Mouse (Mus musculus): ENCODE measurements around the gene Leap2. TPM values are rescaled to one million over a fixed set of nuclear protein-coding genes. Genes with fewer than 3 reads are reported as not detected.

Leap2 gene
- total and polyA plus RNA-seq, 3 experiments, result 0.24 TPM; not detected in 2

- TF ChIP-seq NRF1 (IDR thresholded peaks at IDR 0.05; ENCODE audit: insufficient read depth, low read depth, low read length, poor library complexity, severe bottlenecking) (no peak), NELFE (IDR thresholded peaks at IDR 0.05; ENCODE audit: low read depth, low read length) (no peak), HCFC1 (IDR thresholded peaks at IDR 0.05; ENCODE audit: low read depth, low read length) (no peak), CTCF (IDR thresholded peaks at IDR 0.05 in 2 of 3, conservative IDR thresholded peaks at IDR 0.05 in 1 of 3; ENCODE audit: control insufficient read depth in 1 of 3, insufficient read depth in 1 of 3, low read depth in 2 of 3, low read length in 3 of 3, poor library complexity in 1 of 3, severe bottlenecking in 1 of 3) (peak; percentile 57 to 88 (median 62)), EP300 (IDR thresholded peaks at IDR 0.05; ENCODE audit: low read depth in 1 of 2, low read length in 2 of 2) (no peak), ZNF384 (IDR thresholded peaks at IDR 0.05; ENCODE audit: low read depth, low read length) (no peak), ETS1 (IDR thresholded peaks at IDR 0.05; ENCODE audit: low read depth, low read length) (no peak), MAX (IDR thresholded peaks at IDR 0.05; ENCODE audit: low read length) (0 out of 2 replicates have a peak, but pooled peaks have one; percentile 25), USF2 (IDR thresholded peaks at IDR 0.05; ENCODE audit: borderline replicate concordance in 1 of 2, insufficient read depth in 1 of 2, low read depth in 1 of 2, low read length in 2 of 2) (no peak), GABPA (IDR thresholded peaks at IDR 0.05; ENCODE audit: low read depth, low read length) (no peak), MXI1 (IDR thresholded peaks at IDR 0.05; ENCODE audit: low read depth, low read length) (peak; percentile 71), RCOR1 (IDR thresholded peaks at IDR 0.05; ENCODE audit: low read depth, low read length) (no peak), MAFK (IDR thresholded peaks at IDR 0.05; ENCODE audit: borderline replicate concordance, low read depth, low read length) (no peak), CHD1 (IDR thresholded peaks at IDR 0.05; ENCODE audit: low read depth, low read length) (no peak), POLR2A (IDR thresholded peaks at IDR 0.05; ENCODE audit: control insufficient read depth in 1 of 2, insufficient read depth in 1 of 2, low read depth in 1 of 2, low read length in 2 of 2, poor library complexity in 1 of 2) (0 out of 4 replicates have a peak, but pooled peaks of 1 of the 2 experiments have one; percentile 23), KAT2A (conservative IDR thresholded peaks at IDR 0.05; ENCODE audit: low read depth, low read length) (no peak), MYB (IDR thresholded peaks at IDR 0.05; ENCODE audit: low read depth, low read length) (no peak), MAZ (IDR thresholded peaks at IDR 0.05; ENCODE audit: low read depth, low read length) (no peak)
These were observed 20.9 kb upstream of the Leap2 start (continued) for GRCm38 (mm10) chr11:53443861-53444260.

- H3K4me1 ChIP-seq (ENCODE audit: control insufficient read depth in 1 of 2, insufficient read depth in 2 of 2, low read length in 2 of 2), result peaks cover 0 to 16% of the 10 kb centered on the region in 2 experiments; a peak in 2 of 4 replicates
- peak overlapping the region; percentile 13 to 48 for H3K4me3 ChIP-seq (ENCODE audit: control insufficient read depth in 1 of 2, insufficient read depth in 1 of 2, low read depth in 2 of 2, low read length in 2 of 2)
- peak overlapping the region; percentile 13 for H3K27ac ChIP-seq (ENCODE audit: control insufficient read depth, low read depth, low read length)
- H3K79me2 ChIP-seq (ENCODE audit: control insufficient read depth, insufficient read depth, low read length, poor library complexity), result no peaks in the 10 kb centered on the region
- DNase-seq (ENCODE audit: low read depth, low spot score), result peak; percentile 88
- H3K9me3 ChIP-seq (replicated peaks; ENCODE audit: insufficient read depth, low read length), result no peaks in the 10 kb centered on the region
- TF ChIP-seq TAL1 (IDR thresholded peaks at IDR 0.05; ENCODE audit: low read length), result no peak
- peak; percentile 41; the same call in 1 of the 2 replicates for TF ChIP-seq HCFC1 (IDR thresholded peaks at IDR 0.05; ENCODE audit: low read depth, low read length)
- TF ChIP-seq RCOR1 (IDR thresholded peaks at IDR 0.05; ENCODE audit: low read depth, low read length), result peak; percentile 90
- 0 out of 2 replicates have a peak, but pooled peaks have one; percentile 6 for TF ChIP-seq ELF1 (IDR thresholded peaks at IDR 0.05; ENCODE audit: low read depth, low read length)
- TF ChIP-seq UBTF (IDR thresholded peaks at IDR 0.05; ENCODE audit: borderline replicate concordance, insufficient read depth, low read depth, low read length), result peak; percentile 88; the same call in 1 of the 2 replicates
- no peak for TF ChIP-seq MAFK (IDR thresholded peaks at IDR 0.05; ENCODE audit: borderline replicate concordance, low read depth, low read length)
- peak; percentile 80 for TF ChIP-seq TBP (IDR thresholded peaks at IDR 0.05; ENCODE audit: low read depth, low read length)
- peak; percentile 76; the same call in 1 of the 2 replicates for TF ChIP-seq MEF2A (IDR thresholded peaks at IDR 0.05; ENCODE audit: extremely low read depth, insufficient replicate concordance, low read depth, low read length, poor library complexity, severe bottlenecking)
- peak in 1 of 2 experiments; percentile 70; a peak in 3 of 4 replicates for TF ChIP-seq EP300 (IDR thresholded peaks at IDR 0.05; ENCODE audit: low read depth in 1 of 2, low read length in 2 of 2)
- TF ChIP-seq POLR2A (IDR thresholded peaks at IDR 0.05; ENCODE audit: control insufficient read depth in 1 of 2, insufficient read depth in 1 of 2, low read depth in 1 of 2, low read length in 2 of 2, poor library complexity in 1 of 2), result peak in 1 of 2 experiments; percentile 35; a peak in 1 of 4 replicates
- TF ChIP-seq POLR2AphosphoS2 (IDR thresholded peaks at IDR 0.05; ENCODE audit: low read length), result no peak
- peak; percentile 38; the same call in 1 of the 2 replicates for TF ChIP-seq TCF12 (IDR thresholded peaks at IDR 0.05; ENCODE audit: low read depth, low read length)
- peak; percentile 44; the same call in 1 of the 2 replicates for TF ChIP-seq ETS1 (IDR thresholded peaks at IDR 0.05; ENCODE audit: low read depth, low read length)
- peak; percentile 77 for TF ChIP-seq GATA1 (IDR thresholded peaks at IDR 0.05; ENCODE audit: low read depth, low read length)
- H3K27me3 ChIP-seq (ENCODE audit: control insufficient read depth in 1 of 2, insufficient read depth in 2 of 2, low read length in 2 of 2), result no peaks in the 10 kb centered on the region
- H3K36me3 ChIP-seq (ENCODE audit: control insufficient read depth in 1 of 2, insufficient read depth in 2 of 2, low read length in 2 of 2), result peaks cover 0 to 7% of the 10 kb centered on the region in 2 experiments; a peak in 2 of 4 replicates
- H3K9ac ChIP-seq (ENCODE audit: control insufficient read depth, low read depth, low read length, poor library complexity, severe bottlenecking), result peak overlapping the region; percentile 51
These were observed 19.0 kb upstream of the Leap2 start for GRCm38 (mm10) chr11:53441921-53442320.
